Mouse (Mus musculus) liver, adult 2 months (tissue): ENCODE measurements around the gene Asl.

ENCODE experiments used
- CTCF ChIP-seq: fragments of 200-500 bp; IDR thresholded peaks from 2 replicates; pipeline ENCODE4 v1.5.1; 2011; ENCODE audit warnings: low read depth, low read length, control low read depth
- POLR2A ChIP-seq: fragments of 200-500 bp; IDR thresholded peaks from 2 replicates; pipeline ENCODE4 v1.6.1; 2011; ENCODE audit warnings: low read length, control low read depth; ENCODE audit not compliant: insufficient read depth; ENCODE audit errors: extremely low read depth

GRCm38 (mm10) chr5:129974354-129974753 is 54.7 kb downstream of the Asl start:
- TF ChIP-seq POLR2A = no peak
- no peak for TF ChIP-seq CTCF
